In the genomic region with DNA sequence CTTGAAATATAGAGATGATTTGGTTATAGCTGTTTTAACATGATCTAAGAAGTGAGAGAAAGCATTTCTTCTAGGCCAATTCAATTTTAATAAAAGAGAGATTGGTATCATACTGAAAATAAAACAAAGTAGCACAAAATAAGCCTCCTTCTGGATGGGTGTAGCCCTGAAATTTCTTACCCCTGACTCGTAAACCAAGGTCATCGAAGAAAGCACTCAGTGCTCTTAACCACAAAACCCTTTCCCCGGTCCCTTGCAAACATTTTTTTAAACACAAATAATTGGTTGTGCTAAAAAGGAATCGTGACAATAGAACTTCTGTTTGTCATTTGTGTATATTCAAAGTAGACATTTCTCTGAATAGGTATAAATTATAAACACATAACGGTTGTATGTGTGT, we compare ENCODE assay signal across 30 mouse cellular contexts.
"Had no signal": no experiment of that assay in that cellular context is flagged by ENCODE, and none has a peak within 500 bp of the region (broad histone marks: within the 10 kb centered on the region; RNA-seq: fewer than 3 reads in every experiment).

No protein-coding gene starts in this region.

- ATAC-seq: liver, embryonic 12.5 days; liver, postnatal 0 days; lung, postnatal 0 days; midbrain, embryonic 13.5 days; midbrain, embryonic 15.5 days; midbrain, embryonic 16.5 days had no signal

- H3K36me3 ChIP-seq: limb, embryonic 10.5 days; limb, embryonic 12.5 days; limb, embryonic 13.5 days; limb, embryonic 15.5 days; liver, embryonic 12.5 days; liver, embryonic 13.5 days; liver, embryonic 15.5 days; lung, embryonic 15.5 days; midbrain, embryonic 10.5 days; midbrain, embryonic 12.5 days; midbrain, embryonic 13.5 days; midbrain, embryonic 15.5 days; neural tube, embryonic 12.5 days had no signal

- H3K27me3 ChIP-seq: limb, embryonic 12.5 days; limb, embryonic 13.5 days; limb, embryonic 15.5 days; liver, embryonic 12.5 days; liver, embryonic 13.5 days; liver, embryonic 15.5 days; lung, embryonic 15.5 days; megakaryocyte, embryonic 14.5 days; midbrain, embryonic 12.5 days; midbrain, embryonic 13.5 days; midbrain, embryonic 15.5 days; neural tube, embryonic 12.5 days had no signal

- H3K4me1 ChIP-seq: limb, embryonic 12.5 days; limb, embryonic 13.5 days; limb, embryonic 15.5 days; liver, embryonic 12.5 days; liver, embryonic 13.5 days; liver, embryonic 15.5 days; lung, embryonic 15.5 days; megakaryocyte, embryonic 14.5 days; midbrain, embryonic 12.5 days; midbrain, embryonic 13.5 days; midbrain, embryonic 15.5 days; neural tube, embryonic 12.5 days had no signal

- H3K4me2 ChIP-seq: limb, embryonic 12.5 days; limb, embryonic 13.5 days; limb, embryonic 15.5 days; liver, embryonic 11.5 days; liver, embryonic 12.5 days; liver, embryonic 13.5 days; liver, embryonic 15.5 days; lung, embryonic 14.5 days; lung, embryonic 15.5 days; midbrain, embryonic 12.5 days; midbrain, embryonic 13.5 days; midbrain, embryonic 15.5 days; neural tube, embryonic 12.5 days had no signal

- H3K4me3 ChIP-seq: limb, embryonic 10.5 days; limb, embryonic 12.5 days; limb, embryonic 13.5 days; limb, embryonic 15.5 days; liver, embryonic 12.5 days; liver, embryonic 13.5 days; liver, embryonic 15.5 days; lung, embryonic 15.5 days; megakaryocyte, embryonic 14.5 days; midbrain, embryonic 10.5 days; midbrain, embryonic 12.5 days; midbrain, embryonic 13.5 days; midbrain, embryonic 15.5 days; myocyte; neural tube, embryonic 12.5 days had no signal

- H3K9ac ChIP-seq: limb, embryonic 12.5 days; limb, embryonic 13.5 days; limb, embryonic 15.5 days; liver, embryonic 12.5 days; liver, embryonic 13.5 days; liver, embryonic 14.5 days; liver, embryonic 15.5 days; liver, postnatal 0 days; lung, embryonic 14.5 days; lung, embryonic 15.5 days; midbrain, embryonic 12.5 days; midbrain, embryonic 13.5 days; midbrain, embryonic 15.5 days; neural tube, embryonic 12.5 days had no signal

- DNase-seq: left cerebral cortex, postnatal 4 days; liver; liver, embryonic 13.5 days; liver, postnatal 0 days; lung, adult 18-20 months; lung, adult 2 months; lung, embryonic 14.5 days; lung, postnatal 10 days; lung, postnatal 14 days; lung, postnatal 36 days; lung, postnatal 4 days had no signal

- H3K9me3 ChIP-seq: limb, embryonic 10.5 days; limb, embryonic 12.5 days; limb, embryonic 13.5 days; limb, embryonic 15.5 days; liver, embryonic 12.5 days; liver, embryonic 13.5 days; liver, embryonic 15.5 days; lung, embryonic 15.5 days; midbrain, embryonic 10.5 days; midbrain, embryonic 12.5 days; midbrain, embryonic 13.5 days; midbrain, embryonic 15.5 days; neural tube, embryonic 12.5 days had no signal

- H3K27ac ChIP-seq: limb, embryonic 10.5 days; limb, embryonic 12.5 days; limb, embryonic 13.5 days; limb, embryonic 15.5 days; liver, embryonic 12.5 days; liver, embryonic 13.5 days; liver, embryonic 14.5 days; liver, embryonic 15.5 days; lung, embryonic 15.5 days; macrophage; midbrain, embryonic 10.5 days; midbrain, embryonic 12.5 days; midbrain, embryonic 13.5 days; midbrain, embryonic 15.5 days; neural tube, embryonic 12.5 days had no signal
